Mouse (Mus musculus): ENCODE data around the gene Thbs1. TPM values are rescaled to one million over a fixed set of nuclear protein-coding genes. Genes with fewer than 3 reads are reported as not detected.

Thbs1 gene
- polyA plus RNA-seq, 1 experiment: 28.7 TPM

DNA sequence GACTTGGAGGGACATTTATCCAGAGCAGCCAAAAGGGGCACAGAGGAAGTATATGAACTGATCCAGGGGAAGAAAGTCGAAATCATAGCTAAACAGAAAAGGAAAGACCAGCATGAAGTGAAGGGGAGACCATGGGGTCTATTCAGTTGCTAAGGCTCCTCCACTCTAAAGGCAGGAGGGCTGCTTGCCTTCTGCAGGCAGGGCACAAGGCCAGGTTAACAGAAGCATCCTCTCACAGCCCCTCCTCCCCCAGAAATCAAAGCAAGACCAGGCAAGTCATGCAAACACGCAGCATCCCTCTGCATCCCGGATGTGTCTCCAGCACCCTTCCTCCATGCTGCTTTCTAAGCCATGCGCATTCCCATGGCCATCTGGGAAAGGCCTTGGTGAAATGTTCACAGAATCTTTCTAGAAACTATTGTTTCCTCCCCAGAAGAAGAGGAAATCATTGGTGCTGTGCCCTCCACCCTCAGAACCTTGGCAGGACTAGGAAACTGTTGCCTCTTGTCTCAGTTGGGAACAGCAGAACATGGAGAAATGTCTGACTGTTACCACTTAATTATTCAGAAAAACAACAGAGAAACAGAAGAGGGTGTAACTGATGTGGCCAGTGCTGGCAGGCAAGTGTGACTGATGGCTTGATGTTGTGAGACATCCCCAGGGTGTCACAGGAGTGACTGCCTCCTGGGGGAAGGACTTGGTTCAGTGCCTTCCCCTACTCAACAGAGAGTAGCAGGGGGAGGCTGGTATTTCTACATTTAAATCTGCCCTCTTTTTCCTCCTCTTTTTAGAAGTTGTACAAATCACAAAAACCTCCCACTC, 36.9 kb downstream of the Thbs1 start:
- DNase-seq (ENCODE audit: low spot score): no peak

- DNase-seq (ENCODE audit: low spot score): no peak
Observed at GRCm38 (mm10) chr2:118149855-118150563, 38.3 kb downstream of the Thbs1 start.

GRCm38 (mm10) chr2:118158095-118158494, 46.4 kb downstream of the Thbs1 start:
- DNase-seq (ENCODE audit: low spot score): no peak

GRCm38 (mm10) chr2:118159126-118159525, 47.5 kb downstream of the Thbs1 start:
- no peak for DNase-seq (ENCODE audit: low spot score)

DNA sequence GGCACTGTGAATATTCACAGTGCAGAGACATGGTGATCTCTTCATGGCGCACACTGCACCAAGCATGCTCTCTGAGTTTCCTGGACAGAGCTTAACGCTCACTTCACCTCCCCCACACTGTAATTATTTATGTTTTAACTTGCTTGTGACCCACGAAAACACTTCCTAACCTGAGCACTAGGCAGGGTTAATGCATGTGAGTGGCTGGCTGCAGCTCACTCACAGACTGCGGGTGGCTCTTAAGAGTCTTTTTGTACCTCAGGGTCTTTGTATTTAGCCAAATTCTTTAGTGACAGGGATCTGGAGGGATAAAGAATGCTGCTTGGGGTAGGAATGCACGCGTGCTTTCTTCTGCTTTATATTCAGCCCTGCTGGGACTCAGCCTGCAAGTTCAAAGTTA, 48.9 kb downstream of the Thbs1 start:
- DNase-seq (ENCODE audit: low spot score): no peak

- no peak for DNase-seq (ENCODE audit: low spot score)
Observed at GRCm38 (mm10) chr2:118160991-118161390, 49.3 kb downstream of the Thbs1 start.

DNA sequence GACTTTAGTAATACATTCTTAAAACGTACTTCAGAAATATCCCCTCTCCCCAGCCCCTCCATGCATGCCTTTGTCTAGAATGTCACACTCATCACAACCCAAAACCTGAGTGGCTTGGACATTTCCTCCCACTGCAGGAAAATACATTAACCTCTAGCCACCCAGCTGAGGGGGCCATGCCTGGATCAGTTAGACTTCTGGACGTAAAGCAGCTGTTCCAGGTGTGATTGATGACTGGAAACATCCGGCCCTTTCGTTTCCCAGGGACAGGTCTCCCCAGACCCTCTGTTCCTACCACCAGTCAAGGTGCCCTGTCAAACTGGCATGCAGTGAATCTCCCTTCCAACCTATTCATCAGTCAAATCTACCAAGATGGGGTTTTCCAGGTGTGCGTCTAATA, 50.8 kb downstream of the Thbs1 start:
- DNase-seq (ENCODE audit: low spot score): no peak

DNA sequence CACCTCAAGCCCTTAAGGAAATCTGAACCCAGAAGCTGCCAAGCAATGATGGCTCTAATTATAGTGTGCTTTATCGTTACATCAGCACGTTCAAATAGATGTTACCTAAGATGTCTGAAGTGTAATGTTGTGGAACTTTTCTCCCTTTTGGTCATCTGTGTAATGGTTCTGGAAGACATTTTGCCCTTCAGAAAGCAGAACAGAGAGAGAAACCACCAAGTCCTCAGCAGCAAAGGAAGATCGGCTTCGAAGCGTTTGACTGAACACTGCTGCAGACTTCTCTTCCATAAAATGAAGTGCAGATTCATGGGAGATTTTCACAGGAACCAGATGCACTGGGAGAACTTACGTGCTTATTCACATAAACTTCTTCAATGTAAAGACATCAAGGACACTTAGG, 52.5 kb downstream of the Thbs1 start:
- no peak for DNase-seq (ENCODE audit: low spot score)

GRCm38 (mm10) chr2:118165691-118166090, 54.0 kb downstream of the Thbs1 start:
- no peak for DNase-seq (ENCODE audit: low spot score)

DNA sequence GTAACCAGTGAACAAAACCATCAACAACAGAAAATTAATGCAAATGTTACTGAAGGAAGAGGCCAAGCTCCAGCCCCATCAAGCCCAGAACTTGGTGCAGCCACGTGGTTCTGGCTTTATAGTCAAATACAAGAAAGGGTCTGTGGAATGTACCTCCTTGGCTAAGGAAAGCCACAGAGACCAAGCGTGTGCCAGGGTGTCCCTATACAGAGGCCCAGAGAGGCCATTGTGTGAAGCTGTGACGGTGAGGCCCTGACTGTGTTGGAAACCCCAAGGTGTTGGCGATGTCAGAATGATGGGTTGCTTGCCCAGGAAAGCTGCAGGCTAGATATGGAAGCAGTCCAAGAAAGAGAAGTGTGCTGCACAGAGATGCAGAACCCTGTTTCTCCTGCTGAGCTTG, 56.1 kb downstream of the Thbs1 start:
- no peak for DNase-seq (ENCODE audit: low spot score)

- no peak for DNase-seq (ENCODE audit: low spot score)
Observed at GRCm38 (mm10) chr2:118168225-118168624, 56.5 kb downstream of the Thbs1 start.

- DNase-seq (ENCODE audit: low spot score): no peak
Observed at GRCm38 (mm10) chr2:118174558-118175383, 63.1 kb downstream of the Thbs1 start.

Other genes starting within 250 kb of the Thbs1 start
- gene Fsip1, start 145.1 kb downstream of the Thbs1 start, polyA plus RNA-seq (2012; rRNA removed): 0.04 TPM in 2 replicates

Data from urinary bladder, adult 2 months (tissue).